Mouse (Mus musculus) intestine, postnatal 0 days (tissue): Measurements from ENCODE around the gene Csdc2. TPM values are rescaled to one million over a fixed set of nuclear protein-coding genes. Genes with fewer than 3 reads are reported as not detected.
A peak's percentile ranks its signal among the peaks of the same experiment; 100 is the strongest.

Experiments used
- ATAC-seq: fragments of 200-750 bp; cut with Nextera tagmentation; 2 replicates; pipeline ENCODE4 v1.8.0; 2017; ENCODE audit warnings: mild to moderate bottlenecking, moderate TSS enrichment, moderate library complexity
- H3K27ac ChIP-seq: fragments of 300-500 bp; sonication (generic); 2 replicates; pipeline ENCODE4 v1.5.1; 2014; ENCODE audit warnings: mild to moderate bottlenecking, low read depth, low read length, moderate library complexity
- H3K27me3 ChIP-seq: fragments of 300-500 bp; sonication (generic); replicated peaks from 2 replicates; pipeline ENCODE4 v1.6.1; 2014; ENCODE audit warnings: low read length, mixed read lengths; ENCODE audit not compliant: control insufficient read depth, insufficient read depth
- H3K36me3 ChIP-seq: fragments of 300-500 bp; sonication (generic); 2 replicates; pipeline ENCODE4 v1.6.1; 2014; ENCODE audit warnings: mild to moderate bottlenecking, moderate library complexity; ENCODE audit not compliant: control insufficient read depth, insufficient read depth
- H3K4me1 ChIP-seq: fragments of 300-500 bp; sonication (generic); replicated peaks from 2 replicates; pipeline ENCODE4 v1.6.1; 2014; ENCODE audit warnings: antibody characterized with exemption, low read length, mixed read lengths; ENCODE audit not compliant: control insufficient read depth, insufficient read depth
- H3K4me2 ChIP-seq: fragments of 300-500 bp; sonication (generic); replicated peaks from 2 replicates; pipeline ENCODE4 v1.6.1; 2014; ENCODE audit warnings: low read depth, mild to moderate bottlenecking, moderate library complexity
- H3K4me3 ChIP-seq: fragments of 300-500 bp; sonication (generic); 2 replicates; pipeline ENCODE4 v1.5.1; 2014; ENCODE audit warnings: low read depth, low read length
- H3K9ac ChIP-seq: fragments of 300-500 bp; sonication (generic); 2 replicates; pipeline ENCODE4 v1.6.1; 2014; ENCODE audit warnings: mild to moderate bottlenecking, low read depth, low read length
- H3K9me3 ChIP-seq: fragments of 300-500 bp; sonication (generic); 2 replicates; pipeline ENCODE4 v1.6.1; 2016; ENCODE audit warnings: mixed run types; ENCODE audit not compliant: control insufficient read depth
- CTCF ChIP-seq: sonication (generic); IDR thresholded peaks from 2 replicates; pipeline ENCODE4 v1.5.1; 2016; ENCODE audit warnings: low read depth, mild to moderate bottlenecking, control low read depth, antibody characterized with exemption, moderate library complexity
- WGBS: fragments of 180-500 bp; shearing (Covaris S2); extraction: QIAGEN DNeasy Blood & Tissue Kit; methylation state at CpG from one replicate; pipeline ENCODE4 v1.1.7; 2014; 5-methylcytosine and 5-hydroxymethylcytosine counted together
- polyA plus RNA-seq: library from polyadenylated mRNA; unstranded; fragments of >200 nt; fragmentation: Nextera tagmentation; extraction: Ambion mirVana; gene quantifications from 2 replicates; pipeline ENCODE4 v1.2.1, GENCODE M21; 2015

Csdc2 gene
- polyA plus RNA-seq, 1 experiment from 2014 or later = 4.9 TPM

GRCm38 (mm10) chr15:81920546-81921217 is 15.9 kb upstream of the Csdc2 start:
- H3K4me2 ChIP-seq = no peak overlapping the region
- 85% methylated on average over 10 of the region's 10 CpGs for WGBS
- peaks cover 19% of the 10 kb centered on the region for H3K36me3 ChIP-seq
- H3K4me1 ChIP-seq = no peaks in the 10 kb centered on the region
- ATAC-seq = no peak
- H3K9me3 ChIP-seq = no peaks in the 10 kb centered on the region
- no peak overlapping the region for H3K27ac ChIP-seq
- no peak for TF ChIP-seq CTCF
- no peak overlapping the region for H3K4me3 ChIP-seq
- H3K27me3 ChIP-seq = no peaks in the 10 kb centered on the region
- H3K9ac ChIP-seq = no peak overlapping the region

GRCm38 (mm10) chr15:81921255-81921654 is 15.3 kb upstream of the Csdc2 start:
- ATAC-seq = no peak
- Histone ChIP-seq H3K27ac (no peak overlapping the region), H3K4me3 (no peak overlapping the region), H3K27me3 (no peaks in the 10 kb centered on the region), H3K9ac (no peak overlapping the region), H3K36me3 (peaks cover 13% of the 10 kb centered on the region), H3K4me1 (no peaks in the 10 kb centered on the region), H3K4me2 (no peak overlapping the region), H3K9me3 (no peaks in the 10 kb centered on the region)
- 63% methylated on average over 5 of the region's 5 CpGs for WGBS
- TF ChIP-seq CTCF = no peak

- no peak overlapping the region for H3K9ac ChIP-seq
- 87% methylated on average over 11 of the region's 11 CpGs for WGBS
Observed at GRCm38 (mm10) chr15:81924933-81925332, 11.6 kb upstream of the Csdc2 start.

GRCm38 (mm10) chr15:81925760-81926445 is 10.7 kb upstream of the Csdc2 start, which contains the start of gene Polr3h:
Polr3h (minus strand) TSS chr15:81926240.
- Histone ChIP-seq H3K4me1 (no peaks in the 10 kb centered on the region), H3K27ac (peak within 1 kb of the TSS; percentile 64), H3K36me3 (no peaks in the 10 kb centered on the region), H3K4me2 (peak within 1 kb of the TSS; percentile 96), H3K9me3 (no peaks in the 10 kb centered on the region), H3K9ac (peak within 1 kb of the TSS; percentile 58), H3K4me3 (peak within 1 kb of the TSS; percentile 54), H3K27me3 (no peaks in the 10 kb centered on the region)
- ATAC-seq = peak; percentile 95
- under 1% methylated on average over 53 of the region's 54 CpGs for WGBS
- no peak for TF ChIP-seq CTCF

More at GRCm38 (mm10) chr15:81924933-81925332, 11.6 kb upstream of the Csdc2 start:
- Histone ChIP-seq H3K4me1 (no peaks in the 10 kb centered on the region), H3K4me3 (peak overlapping the region; percentile 54), H3K4me2 (peak overlapping the region; percentile 96), H3K36me3 (no peaks in the 10 kb centered on the region), H3K9me3 (no peaks in the 10 kb centered on the region), H3K27me3 (no peaks in the 10 kb centered on the region), H3K27ac (no peak overlapping the region)
- TF ChIP-seq CTCF = no peak
- ATAC-seq = no peak

- 35% methylated on average over 9 of the region's 9 CpGs for WGBS
- H3K4me2 ChIP-seq = peak overlapping the region; percentile 96
- H3K27me3 ChIP-seq = no peaks in the 10 kb centered on the region
- no peak overlapping the region for H3K4me3 ChIP-seq
- TF ChIP-seq CTCF = no peak
- H3K9me3 ChIP-seq = no peaks in the 10 kb centered on the region
- H3K4me1 ChIP-seq = no peaks in the 10 kb centered on the region
- H3K9ac ChIP-seq = no peak overlapping the region
- ATAC-seq = no peak
- H3K27ac ChIP-seq = no peak overlapping the region
- no peaks in the 10 kb centered on the region for H3K36me3 ChIP-seq
Observed at GRCm38 (mm10) chr15:81926446-81926822, 10.1 kb upstream of the Csdc2 start.

- H3K27ac ChIP-seq = no peak overlapping the region
- H3K9ac ChIP-seq = no peak overlapping the region
- no peaks in the 10 kb centered on the region for H3K9me3 ChIP-seq
- no peaks in the 10 kb centered on the region for H3K36me3 ChIP-seq
- H3K27me3 ChIP-seq = no peaks in the 10 kb centered on the region
- 48% methylated on average over 4 of the region's 4 CpGs for WGBS
- no peaks in the 10 kb centered on the region for H3K4me1 ChIP-seq
- no peak overlapping the region for H3K4me2 ChIP-seq
- no peak for TF ChIP-seq CTCF
- H3K4me3 ChIP-seq = no peak overlapping the region
- ATAC-seq = no peak
Observed at GRCm38 (mm10) chr15:81927741-81928140, 8.8 kb upstream of the Csdc2 start.
